Mouse (Mus musculus): ENCODE results near the gene Gm49369.

DNA sequence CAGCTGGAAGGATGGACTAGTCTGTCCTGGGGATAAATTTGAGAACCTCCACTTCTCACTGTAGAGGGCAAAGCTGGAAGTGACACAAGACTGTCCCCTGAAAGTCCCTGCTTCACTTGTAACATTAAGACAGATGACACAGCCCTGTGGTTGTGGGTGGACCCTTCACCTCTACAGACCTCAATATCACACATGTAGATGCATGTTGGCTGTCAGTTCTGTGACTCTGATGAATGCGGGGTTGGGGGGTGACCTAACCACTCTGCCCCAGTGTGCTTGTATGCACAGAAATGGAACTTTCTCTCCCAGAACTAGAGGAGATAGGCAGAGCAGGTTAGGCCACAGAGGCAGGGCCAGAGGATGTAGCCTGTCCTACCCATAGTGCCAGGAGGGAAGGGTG is 14.1 kb upstream of the Gm49369 start:
- no peak for TF ChIP-seq POLR2A (IDR thresholded peaks at IDR 0.05; ENCODE audit: low read depth, low read length)
- TF ChIP-seq CTCF (IDR thresholded peaks at IDR 0.05; ENCODE audit: extremely low read depth, insufficient read length, insufficient replicate concordance, low read depth, low read length) = no peak
